Mouse (Mus musculus) liver, adult 2 months (tissue): ENCODE results near the gene Plek.

Source experiments
- CTCF ChIP-seq: fragments of 200-500 bp; IDR thresholded peaks from 2 replicates; pipeline ENCODE4 v1.5.1; 2011; ENCODE audit warnings: low read depth, low read length, control low read depth
- POLR2A ChIP-seq: fragments of 200-500 bp; IDR thresholded peaks from 2 replicates; pipeline ENCODE4 v1.6.1; 2011; ENCODE audit warnings: low read length, control low read depth; ENCODE audit not compliant: insufficient read depth; ENCODE audit errors: extremely low read depth

- TF ChIP-seq POLR2A, result no peak
- TF ChIP-seq CTCF, result no peak
Measured at GRCm38 (mm10) chr11:16992880-16993279, 59.3 kb downstream of the Plek start.
